Mouse (Mus musculus): ENCODE results near the gene Timm44.

GRCm38 (mm10) chr8:4321031-4321430, 45.3 kb upstream of the Timm44 start:
- TF ChIP-seq CTCF (IDR thresholded peaks at IDR 0.05; ENCODE audit: extremely low read depth, insufficient read length, insufficient replicate concordance, low read depth, low read length) (no peak), POLR2A (IDR thresholded peaks at IDR 0.05; ENCODE audit: low read depth, low read length) (no peak)
